Mouse (Mus musculus) c-Kit-positive CD71-negative TER-119-negative erythroid progenitor cells, embryonic 14.5 days (primary cell): ENCODE measurements around the gene Cbx1.
"Not testable (repeated sequence)": the region's sequence is repeated elsewhere in the genome, so short reads cannot be mapped to it uniquely, and the experiment has no call there.

ENCODE experiments used
- DNase-seq: peaks from one replicate; pipeline ENCODE4 v3.0.0-alpha.2; 2013; ENCODE audit warnings: low read depth

Gene Cbx1

DNA sequence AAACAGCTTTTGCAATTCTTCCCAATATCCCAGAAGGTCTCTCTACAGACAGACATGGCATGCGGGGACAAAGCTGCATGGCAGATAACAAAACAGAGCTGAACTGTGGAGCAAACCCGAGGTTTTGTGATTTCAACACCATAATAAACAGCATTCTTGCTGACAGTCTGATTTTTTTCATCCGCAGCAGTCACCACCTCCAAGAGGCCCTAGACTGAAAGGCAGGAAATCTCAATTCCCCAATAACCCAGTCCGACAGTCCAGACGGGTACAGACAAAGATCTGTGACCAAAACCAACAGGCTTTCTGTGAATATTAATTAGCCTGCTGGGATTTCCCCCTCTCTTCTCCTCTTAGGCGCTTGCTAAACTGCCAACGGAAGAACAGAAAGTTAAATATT lies 13.3 kb upstream of the Cbx1 start:
- no peak for DNase-seq

GRCm38 (mm10) chr11:96776068-96776467 lies 12.9 kb upstream of the Cbx1 start:
- no peak for DNase-seq

GRCm38 (mm10) chr11:96776968-96777962 lies 11.7 kb upstream of the Cbx1 start, which contains the start of gene Snx11:
Gene Snx11, minus strand, starts transcription at chr11:96777559.
- DNase-seq, result peak; percentile 98

- DNase-seq, result not testable (repeated sequence)
Measured at GRCm38 (mm10) chr11:96778061-96778627, 10.8 kb upstream of the Cbx1 start.

- no peak for DNase-seq
Measured at GRCm38 (mm10) chr11:96780306-96780705, 8.6 kb upstream of the Cbx1 start.

DNA sequence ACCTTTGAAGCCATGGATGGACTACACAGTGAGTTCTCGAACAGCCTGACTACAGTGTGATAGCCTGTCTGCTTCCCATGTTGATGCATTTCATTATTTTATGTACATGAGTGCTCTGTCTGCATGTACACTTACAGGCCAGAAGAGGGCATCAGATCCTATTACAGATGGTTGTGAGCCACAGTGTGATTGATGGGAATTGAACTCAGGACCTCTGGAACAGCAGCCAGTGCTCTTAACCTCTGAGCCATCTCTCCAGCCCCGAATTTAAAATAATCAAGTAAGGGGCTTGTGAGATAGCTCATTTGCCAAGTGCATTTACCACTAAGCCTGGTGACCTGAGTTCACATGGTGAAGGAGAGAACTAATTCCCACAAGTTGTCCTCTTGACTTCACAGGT lies 7.5 kb upstream of the Cbx1 start:
- no peak for DNase-seq

DNA sequence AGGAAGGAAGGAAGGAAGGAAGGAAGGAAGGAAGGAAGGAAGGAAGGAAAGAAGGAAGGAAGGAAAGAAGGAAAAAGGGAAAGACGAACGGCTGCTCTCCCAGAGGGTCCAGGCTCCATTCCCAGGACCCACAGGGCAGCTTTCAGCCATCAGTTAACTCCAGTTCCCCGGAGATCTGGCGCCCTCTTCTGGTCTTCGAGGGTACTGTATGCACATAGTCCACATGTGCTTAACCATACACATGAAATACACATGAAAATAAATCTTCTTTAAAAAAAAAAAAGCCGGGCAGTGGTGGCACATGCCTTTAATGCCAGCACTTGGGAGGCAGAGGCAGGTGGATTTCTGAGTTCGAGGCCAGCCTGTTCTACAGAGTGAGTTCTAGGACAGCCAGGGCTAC lies 4.1 kb upstream of the Cbx1 start:
- DNase-seq, result peak; percentile 73

- DNase-seq, result no peak
Measured at GRCm38 (mm10) chr11:96786731-96787450, 2.0 kb upstream of the Cbx1 start.

DNA sequence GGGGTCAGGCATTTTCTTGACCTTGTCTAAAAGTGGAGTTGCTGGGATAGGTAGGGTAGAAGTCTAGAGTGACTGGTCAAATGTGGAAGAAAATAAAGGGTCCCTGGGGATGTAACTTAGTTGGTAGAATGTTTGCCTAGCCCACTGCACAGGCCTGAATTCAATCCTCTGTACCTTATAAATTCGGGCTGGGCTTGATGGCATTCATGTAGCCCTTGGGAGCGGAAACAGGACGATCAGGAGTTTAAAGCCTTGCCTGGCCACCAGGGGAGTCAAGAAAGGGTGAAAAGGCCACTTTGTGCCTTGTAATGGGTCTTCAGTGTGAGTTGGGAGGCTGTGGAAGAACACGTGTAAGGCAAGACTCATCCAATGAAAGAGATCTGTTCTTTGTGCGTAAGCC lies 1.1 kb downstream of the Cbx1 start:
- no peak for DNase-seq

DNA sequence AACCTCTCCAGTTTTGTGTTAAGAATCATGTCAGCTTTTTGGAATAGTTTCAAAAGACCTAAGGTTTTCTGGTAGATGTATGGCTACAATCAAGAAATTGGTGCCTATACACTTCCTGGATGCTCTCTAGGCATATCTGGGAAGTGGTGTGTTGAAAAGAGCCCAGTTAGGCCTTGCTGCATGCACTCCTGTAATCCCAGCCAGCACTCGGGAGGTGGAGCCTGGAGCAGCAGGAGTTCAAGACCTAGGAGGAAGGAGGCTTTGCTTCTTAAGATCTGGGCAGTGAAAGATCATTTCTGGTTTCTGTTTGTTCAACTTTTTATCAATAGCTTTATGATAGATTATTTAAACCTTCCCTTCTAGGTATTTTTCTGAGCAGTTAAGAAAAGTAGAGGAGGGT lies 1.8 kb downstream of the Cbx1 start:
- DNase-seq, result no peak

GRCm38 (mm10) chr11:96795491-96795890 lies 6.6 kb downstream of the Cbx1 start:
- DNase-seq, result no peak

GRCm38 (mm10) chr11:96796081-96796480 lies 7.2 kb downstream of the Cbx1 start:
- DNase-seq, result no peak

GRCm38 (mm10) chr11:96796586-96796985 lies 7.7 kb downstream of the Cbx1 start:
- no peak for DNase-seq

- DNase-seq, result no peak
Measured at GRCm38 (mm10) chr11:96799511-96799910, 10.6 kb downstream of the Cbx1 start.

DNA sequence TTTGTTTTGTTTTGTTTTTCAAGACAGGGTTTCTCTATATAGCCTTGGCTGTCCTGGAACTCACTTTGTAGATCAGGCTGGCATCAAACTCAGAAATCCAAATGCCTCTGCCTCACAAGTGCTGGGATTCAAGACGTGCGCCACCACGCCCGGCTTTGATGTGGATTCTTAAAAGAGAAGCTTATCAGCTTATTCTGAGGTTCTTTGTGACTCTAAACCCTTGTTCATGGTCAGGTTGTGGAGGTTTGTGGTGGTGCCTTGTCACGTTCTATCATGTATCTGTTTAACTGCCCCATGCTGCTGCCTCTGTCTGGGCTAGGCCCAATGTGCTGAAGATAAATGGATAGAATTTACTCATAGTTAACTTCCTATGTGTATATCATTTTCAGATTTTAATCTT lies 16.7 kb downstream of the Cbx1 start:
- no peak for DNase-seq

- no peak for DNase-seq
Measured at GRCm38 (mm10) chr11:96808066-96808465, 19.1 kb downstream of the Cbx1 start.

DNA sequence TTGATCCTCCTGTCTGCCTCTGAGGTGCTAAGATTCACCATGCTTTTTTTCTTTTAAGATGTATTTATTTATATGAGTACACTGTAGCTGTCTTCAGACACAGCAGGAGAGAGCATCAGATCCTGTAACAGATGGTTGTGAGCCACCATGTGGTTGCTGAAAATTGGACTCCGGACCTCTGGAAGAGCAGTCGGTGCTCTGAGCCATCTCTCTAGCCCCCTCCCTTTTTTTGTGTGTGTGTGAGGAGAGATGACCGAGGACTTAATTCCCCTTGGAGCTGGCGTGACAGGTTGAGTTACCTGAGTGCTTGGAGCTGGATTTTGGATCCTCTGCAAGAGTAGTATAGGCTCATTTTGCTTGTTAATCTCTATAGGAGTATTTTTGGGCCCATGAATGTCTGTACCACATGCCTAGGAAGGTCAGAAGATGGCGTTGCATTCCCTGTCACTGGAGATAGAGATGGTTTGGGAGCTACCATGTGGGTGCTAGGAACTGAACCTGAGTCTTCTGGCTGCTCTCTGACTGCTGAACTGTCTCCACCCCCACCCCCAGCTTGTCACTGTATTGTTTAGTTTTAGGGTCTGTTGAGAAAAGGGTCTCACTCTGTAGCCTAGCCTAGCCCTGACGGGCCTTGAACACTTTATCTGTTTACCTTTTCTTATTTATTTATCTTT lies 20.8 kb downstream of the Cbx1 start:
- no peak for DNase-seq

DNA sequence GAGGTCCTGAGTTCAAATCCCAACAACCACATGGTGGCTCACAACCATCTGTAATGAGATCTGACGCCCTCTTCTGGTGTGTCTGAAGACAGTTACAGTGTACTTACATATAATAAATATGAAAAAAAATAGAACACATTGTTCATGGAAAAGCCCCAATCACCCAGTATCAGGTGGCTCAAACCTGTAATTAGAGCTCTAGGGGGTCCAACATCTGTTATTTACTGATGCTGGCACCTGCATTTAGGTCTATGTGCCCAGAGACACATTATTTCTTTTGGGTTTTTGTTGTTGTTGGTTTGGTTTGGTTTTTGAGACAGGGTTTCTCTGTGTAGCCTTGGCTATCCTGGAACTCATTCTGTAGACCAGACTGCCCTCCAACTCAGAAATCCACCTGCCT lies 22.3 kb downstream of the Cbx1 start:
- not testable (repeated sequence) for DNase-seq

GRCm38 (mm10) chr11:96813455-96813854 lies 24.5 kb downstream of the Cbx1 start:
- DNase-seq, result no peak

- DNase-seq, result no peak
Measured at GRCm38 (mm10) chr11:96813920-96814319, 25.0 kb downstream of the Cbx1 start.

- DNase-seq, result no peak
Measured at GRCm38 (mm10) chr11:96814443-96814842, 25.5 kb downstream of the Cbx1 start.

DNA sequence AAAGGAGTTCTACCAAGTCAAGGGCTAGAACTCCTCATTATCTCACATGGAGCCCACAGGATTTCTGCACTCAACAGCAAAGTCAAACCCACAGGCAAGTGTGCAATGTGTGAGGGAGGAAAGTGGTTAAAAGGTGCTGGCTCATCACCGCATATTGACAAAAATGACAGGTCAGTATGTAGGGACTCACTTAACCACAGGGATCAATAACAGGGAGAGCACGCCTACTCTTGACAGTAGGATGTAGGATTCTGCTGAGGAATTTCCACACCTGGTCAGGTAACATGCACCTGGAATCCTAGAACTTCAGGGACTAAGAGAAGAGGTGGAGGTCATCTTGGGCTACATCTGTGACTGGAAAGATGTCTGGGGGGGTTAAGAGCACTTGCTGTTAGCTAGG lies 27.0 kb downstream of the Cbx1 start:
- DNase-seq, result no peak
